Mouse (Mus musculus) G1E (cell line): ENCODE results near the gene Ccser1.

Experiments used
- CTCF ChIP-seq: IDR thresholded peaks from 2 replicates; pipeline ENCODE4 v1.5.1; 2012; ENCODE audit warnings: low read depth, low read length, inconsistent platforms, mixed read lengths
- GATA1 ChIP-seq: IDR thresholded peaks from 2 replicates; pipeline ENCODE4 v1.6.1; 2012; ENCODE audit warnings: borderline replicate concordance, low read length, inconsistent platforms, mixed read lengths

GRCm38 (mm10) chr6:61703003-61703402 lies 522.9 kb downstream of the Ccser1 start:
- no peak for TF ChIP-seq CTCF
- no peak for TF ChIP-seq GATA1
